Mouse (Mus musculus) forebrain, postnatal 0 days (tissue): Measurements from ENCODE around the gene Fam155a. TPM values are rescaled to one million over a fixed set of nuclear protein-coding genes. Genes with fewer than 3 reads are reported as not detected.

Source experiments
- ATAC-seq: fragments of 200-750 bp; cut with Nextera tagmentation; 2 replicates; pipeline ENCODE4 v1.8.0; 2017; ENCODE audit warnings: mild to moderate bottlenecking, moderate library complexity
- DNase-seq: peaks from one replicate; pipeline ENCODE4 v3.0.0-alpha.2; 2015
- H3K27ac ChIP-seq: fragments of 300-500 bp; sonication (generic); 2 replicates; pipeline ENCODE4 v1.5.1; 2014; ENCODE audit warnings: low read depth, mild to moderate bottlenecking, antibody characterized with exemption, low read length, moderate library complexity, mixed read lengths
- H3K27me3 ChIP-seq: fragments of 300-500 bp; sonication (generic); 2 replicates; pipeline ENCODE4 v1.6.1; 2014; ENCODE audit warnings: mild to moderate bottlenecking, low read length, mixed read lengths; ENCODE audit not compliant: insufficient read depth
- H3K36me3 ChIP-seq: fragments of 300-500 bp; sonication (generic); 2 replicates; pipeline ENCODE4 v1.6.1; 2014; ENCODE audit warnings: mild to moderate bottlenecking, moderate library complexity; ENCODE audit not compliant: insufficient read depth
- H3K4me1 ChIP-seq: fragments of 300-500 bp; sonication (generic); 2 replicates; pipeline ENCODE4 v1.6.1; 2014; ENCODE audit warnings: antibody characterized with exemption; ENCODE audit not compliant: insufficient read depth
- H3K4me2 ChIP-seq: fragments of 300-500 bp; sonication (generic); 2 replicates; pipeline ENCODE4 v1.6.1; 2014; ENCODE audit warnings: low read depth, mild to moderate bottlenecking, moderate library complexity
- H3K4me3 ChIP-seq: fragments of 300-500 bp; sonication (generic); 2 replicates; pipeline ENCODE4 v1.5.1; 2014; ENCODE audit warnings: low read depth, low read length, mixed read lengths
- H3K9ac ChIP-seq: fragments of 300-500 bp; sonication (generic); 2 replicates; pipeline ENCODE4 v1.6.1; 2014; ENCODE audit warnings: mild to moderate bottlenecking
- H3K9me3 ChIP-seq: fragments of 300-500 bp; sonication (generic); 2 replicates; pipeline ENCODE4 v1.6.1; 2016; ENCODE audit warnings: low read length
- CTCF ChIP-seq: sonication (generic); IDR thresholded peaks from 2 replicates; pipeline ENCODE4 v1.5.1; 2016; ENCODE audit warnings: antibody characterized with exemption, control low read depth, low read depth
- WGBS: fragments of 180-500 bp; shearing (Covaris S2); extraction: QIAGEN DNeasy Blood & Tissue Kit; methylation state at CpG from one replicate; pipeline ENCODE4 v1.1.7; 2014; 5-methylcytosine and 5-hydroxymethylcytosine counted together
- polyA plus RNA-seq: library from polyadenylated mRNA; unstranded; fragments of >200 nt; fragmentation: Nextera tagmentation; extraction: Ambion mirVana; gene quantifications from 2 replicates; pipeline ENCODE4 v1.2.1, GENCODE M21; 2015
- total RNA-seq: library from RNA; depleted of rRNA; stranded (reverse); fragments of >200 nt; gene quantifications from 2 replicates; pipeline ENCODE4 v1.2.3, GENCODE M21; 2014

Fam155a gene
- total and polyA plus RNA-seq, 2 experiments from 2014 or later: 29.0 to 105 TPM

DNA sequence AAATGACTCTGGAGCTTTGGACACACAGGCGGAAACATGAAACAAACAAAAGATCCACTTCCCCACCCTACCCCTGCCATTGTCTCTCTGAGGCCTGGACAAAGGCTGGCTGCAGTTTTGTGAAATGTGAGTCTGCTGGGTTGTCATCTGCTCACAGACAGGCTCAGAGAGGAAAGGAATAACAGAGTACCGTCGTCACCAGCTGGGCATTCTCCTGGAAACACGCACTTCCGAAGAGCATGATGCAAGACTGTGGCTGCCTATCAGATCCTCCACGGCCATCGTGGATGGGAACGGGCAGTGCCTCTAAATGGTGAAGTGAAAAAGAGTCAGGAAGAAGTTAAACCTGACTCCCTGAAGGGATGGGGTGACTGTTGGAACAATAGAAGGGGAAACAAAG lies 509.4 kb downstream of the Fam155a start:
- DNase-seq (no peak), ATAC-seq (no peak)
- no peak overlapping the region for H3K4me2 ChIP-seq
- no peak overlapping the region for H3K9ac ChIP-seq
- no peaks in the 10 kb centered on the region for H3K27me3 ChIP-seq
- no peak overlapping the region for H3K4me3 ChIP-seq
- H3K36me3 ChIP-seq: no peaks in the 10 kb centered on the region
- no peak for TF ChIP-seq CTCF
- WGBS: 29% methylated on average over 8 of the region's 8 CpGs
- H3K9me3 ChIP-seq: no peaks in the 10 kb centered on the region
- no peaks in the 10 kb centered on the region for H3K4me1 ChIP-seq
- no peak overlapping the region for H3K27ac ChIP-seq

DNA sequence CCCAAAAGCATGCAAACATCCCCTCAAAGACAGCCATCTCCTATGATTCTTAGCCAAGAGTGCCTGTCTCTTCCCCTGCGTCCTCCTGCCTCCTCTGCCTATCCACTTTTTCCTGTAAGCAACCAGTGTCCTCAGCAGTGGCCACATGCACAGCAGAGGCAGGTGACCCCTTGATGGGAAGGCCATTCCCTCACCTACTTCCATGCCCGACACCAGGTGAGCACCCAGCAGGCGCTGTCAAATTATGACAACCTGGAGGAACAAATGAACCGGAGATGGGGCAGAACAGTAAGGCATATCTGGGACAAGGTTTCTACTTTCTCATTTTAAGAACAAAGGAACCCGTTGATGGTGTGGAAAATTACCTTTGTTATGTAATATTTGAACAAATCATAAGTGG lies 515.6 kb downstream of the Fam155a start:
- no peak for DNase-seq
- ATAC-seq: no peak
- Histone ChIP-seq H3K27me3 (no peaks in the 10 kb centered on the region), H3K36me3 (no peaks in the 10 kb centered on the region), H3K4me1 (no peaks in the 10 kb centered on the region), H3K27ac (no peak overlapping the region), H3K9ac (no peak overlapping the region), H3K9me3 (no peaks in the 10 kb centered on the region), H3K4me3 (no peak overlapping the region), H3K4me2 (no peak overlapping the region)
- TF ChIP-seq CTCF: no peak
- 88% methylated on average over 5 of the region's 5 CpGs for WGBS

DNA sequence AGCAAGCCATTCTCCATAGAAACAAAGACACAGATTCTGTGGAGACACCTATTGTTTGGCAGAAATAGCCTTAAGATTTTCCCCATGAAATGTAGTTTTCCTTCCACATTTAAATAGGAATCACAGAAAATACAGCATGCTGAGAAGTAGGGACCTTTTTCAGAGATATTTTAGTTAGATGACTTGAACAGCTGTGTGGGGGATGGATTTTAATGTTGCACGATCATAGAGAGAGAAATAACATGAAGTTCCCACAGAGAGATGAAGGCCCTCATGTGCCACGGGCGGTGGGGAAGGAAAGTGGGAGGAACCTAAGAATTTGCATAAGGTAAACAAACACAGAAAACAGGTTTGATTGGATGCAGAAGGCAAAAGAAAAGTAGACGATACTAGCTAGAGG lies 518.0 kb downstream of the Fam155a start:
- no peak for TF ChIP-seq CTCF
- no peak overlapping the region for H3K4me3 ChIP-seq
- WGBS: 76% methylated on average over 4 of the region's 4 CpGs
- H3K27ac ChIP-seq: no peak overlapping the region
- H3K9me3 ChIP-seq: no peaks in the 10 kb centered on the region
- no peaks in the 10 kb centered on the region for H3K27me3 ChIP-seq
- ATAC-seq (no peak), DNase-seq (no peak)
- H3K4me1 ChIP-seq: no peaks in the 10 kb centered on the region
- H3K9ac ChIP-seq: no peak overlapping the region
- H3K36me3 ChIP-seq: no peaks in the 10 kb centered on the region
- no peak overlapping the region for H3K4me2 ChIP-seq

DNA sequence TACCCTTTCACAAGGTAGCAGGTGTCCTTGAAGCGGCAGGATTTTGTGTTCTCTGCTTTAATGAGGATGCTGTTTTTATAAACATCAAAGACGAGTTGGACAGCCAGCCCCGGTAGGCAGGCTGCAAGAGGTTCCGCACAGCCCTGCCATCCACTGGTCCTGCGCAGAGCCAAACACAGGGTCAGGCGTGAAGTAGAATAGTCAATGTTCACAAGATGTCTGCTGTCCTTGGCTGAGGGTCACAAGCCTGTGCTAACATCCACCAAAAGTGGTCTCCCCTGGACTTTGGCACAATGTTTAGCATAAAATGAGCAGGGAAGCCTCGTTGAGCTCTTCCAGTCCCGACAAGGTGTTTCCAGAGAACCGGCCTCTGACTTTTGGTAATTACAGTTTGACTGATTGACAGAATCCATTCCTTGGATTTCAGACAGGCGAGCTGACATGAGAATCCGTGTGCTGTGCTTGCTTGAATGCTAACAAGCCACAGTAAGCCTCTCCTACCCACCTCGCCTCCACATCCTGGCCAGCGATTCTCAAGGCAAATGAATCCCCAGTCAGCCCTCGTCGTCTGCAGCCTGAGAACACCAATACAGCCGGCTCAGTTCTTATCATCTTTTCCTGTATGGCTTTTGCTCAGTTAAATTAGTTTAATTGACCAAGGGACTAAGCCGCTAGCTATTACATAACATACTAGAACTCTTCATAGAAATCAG lies 522.7 kb downstream of the Fam155a start:
- no peaks in the 10 kb centered on the region for H3K27me3 ChIP-seq
- no peak for TF ChIP-seq CTCF
- H3K4me1 ChIP-seq: 0 out of 2 replicates have a peak, but pooled peaks cover 3% of the 10 kb centered on the region
- no peak for ATAC-seq
- no peak for DNase-seq
- 50% methylated on average over 17 of the region's 17 CpGs for WGBS
- no peak overlapping the region for H3K4me2 ChIP-seq
- no peak overlapping the region for H3K27ac ChIP-seq
- no peak overlapping the region for H3K9ac ChIP-seq
- H3K4me3 ChIP-seq: no peak overlapping the region
- no peaks in the 10 kb centered on the region for H3K36me3 ChIP-seq
- H3K9me3 ChIP-seq: no peaks in the 10 kb centered on the region

DNA sequence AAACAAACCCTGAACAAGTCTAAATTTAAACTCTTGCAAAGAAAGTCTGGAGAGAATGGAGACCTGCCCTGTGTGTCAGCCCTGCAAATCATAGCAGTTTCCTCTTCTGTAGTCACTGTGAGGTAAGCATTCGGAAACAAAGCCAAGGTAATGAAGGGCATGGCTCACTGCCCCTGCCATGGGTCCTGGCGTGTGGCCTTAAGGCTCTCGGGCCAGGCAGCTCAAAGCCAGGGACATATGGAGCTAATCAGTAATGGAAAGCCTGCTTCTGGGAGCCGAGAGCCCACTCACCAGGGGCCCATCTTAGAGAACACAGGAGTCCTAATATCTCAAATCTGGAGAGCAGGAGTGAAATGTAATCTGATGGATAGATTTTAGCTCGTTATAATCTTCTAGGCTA lies 525.0 kb downstream of the Fam155a start:
- ATAC-seq (no peak), DNase-seq (no peak)
- Histone ChIP-seq H3K4me1 (0 out of 2 replicates have a peak, but pooled peaks cover 3% of the 10 kb centered on the region), H3K4me2 (no peak overlapping the region), H3K4me3 (no peak overlapping the region), H3K27me3 (no peaks in the 10 kb centered on the region), H3K9ac (no peak overlapping the region), H3K27ac (no peak overlapping the region), H3K9me3 (no peaks in the 10 kb centered on the region), H3K36me3 (no peaks in the 10 kb centered on the region)
- WGBS: 28% methylated on average over 5 of the region's 5 CpGs
- no peak for TF ChIP-seq CTCF

DNA sequence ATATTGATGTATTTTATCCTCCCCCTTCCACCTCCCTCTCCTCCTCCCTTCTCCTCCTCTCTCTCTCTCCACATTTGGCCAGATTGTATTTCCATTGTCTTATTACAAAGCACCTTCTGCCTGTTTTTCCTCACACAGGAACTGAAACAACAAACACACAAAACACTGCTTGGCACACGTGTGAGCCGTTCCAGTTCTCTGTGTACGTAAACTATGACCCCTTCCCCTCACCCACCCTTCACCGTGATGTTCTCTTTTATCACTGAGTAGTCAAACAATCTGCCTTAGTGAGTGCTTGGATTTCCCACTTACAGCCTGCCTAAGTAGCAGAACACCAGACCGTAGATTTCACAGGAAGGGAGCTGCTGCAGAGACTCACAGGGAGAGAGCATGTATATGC lies 530.0 kb downstream of the Fam155a start:
- H3K27me3 ChIP-seq: no peaks in the 10 kb centered on the region
- WGBS: 16% methylated on average over 5 of the region's 5 CpGs
- no peak for TF ChIP-seq CTCF
- no peak overlapping the region for H3K27ac ChIP-seq
- 0 out of 2 replicates have a peak, but pooled peaks cover 8% of the 10 kb centered on the region for H3K4me1 ChIP-seq
- H3K9ac ChIP-seq: no peak overlapping the region
- ATAC-seq (peak; percentile 40), DNase-seq (no peak)
- no peaks in the 10 kb centered on the region for H3K9me3 ChIP-seq
- no peaks in the 10 kb centered on the region for H3K36me3 ChIP-seq
- no peak overlapping the region for H3K4me2 ChIP-seq
- no peak overlapping the region for H3K4me3 ChIP-seq

DNA sequence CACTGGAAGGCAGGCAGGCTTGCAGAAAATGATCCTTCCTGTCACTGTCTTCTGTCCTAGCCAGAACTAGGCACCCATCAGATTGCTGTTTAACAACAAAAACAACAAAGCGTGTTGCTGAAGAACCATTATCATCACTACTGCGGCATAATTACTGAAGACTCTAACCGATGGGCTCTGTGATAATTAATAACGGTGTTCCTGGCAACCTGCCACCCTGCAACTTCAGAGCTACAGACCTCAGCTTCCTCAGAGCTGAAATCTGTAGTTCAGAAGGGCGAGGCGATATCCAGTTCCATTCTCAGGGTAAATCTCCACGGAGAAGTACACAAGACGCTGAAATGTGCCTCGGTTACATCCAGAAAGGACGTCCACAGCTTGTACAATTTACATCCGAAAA lies 531.2 kb downstream of the Fam155a start:
- no peak for ATAC-seq
- no peak overlapping the region for H3K4me3 ChIP-seq
- no peaks in the 10 kb centered on the region for H3K27me3 ChIP-seq
- no peak for TF ChIP-seq CTCF
- H3K36me3 ChIP-seq: no peaks in the 10 kb centered on the region
- 0 out of 2 replicates have a peak, but pooled peaks cover 8% of the 10 kb centered on the region for H3K4me1 ChIP-seq
- H3K27ac ChIP-seq: no peak overlapping the region
- no peak for DNase-seq
- H3K9me3 ChIP-seq: no peaks in the 10 kb centered on the region
- no peak overlapping the region for H3K9ac ChIP-seq
- WGBS: 31% methylated on average over 11 of the region's 11 CpGs
- 0 out of 2 replicates have a peak overlapping the region, but pooled peaks have one; percentile 15 for H3K4me2 ChIP-seq
